ENCODE assay signal across 7 mouse cellular contexts in genomic region chr6:148211897-148212680, GRCm38 (mm10). TPM values are rescaled to one million over a fixed set of nuclear protein-coding genes. Genes with fewer than 3 reads are reported as not detected.
DNase-seq lines count a peak whose midpoint lies in the region; ATAC-seq lines count a peak whose summit lies in the region.

TSS of gene Ergic2 (minus strand) at chr6:148212374.

- H3K9me3 ChIP-seq in intestine, embryonic 15.5 days: no peaks in the 10 kb centered on the region
- no peaks in the 10 kb centered on the region for H3K9me3 ChIP-seq in midbrain, embryonic 10.5 days (replicated peaks)

- ATAC-seq in intestine, embryonic 15.5 days: peak; percentile 99

- peak within 1 kb of the TSS; percentile 89 for H3K9ac ChIP-seq in intestine, embryonic 15.5 days

- under 1% methylated on average over 61 of the region's 61 CpGs for WGBS in intestine, embryonic 15.5 days
- 1% methylated on average over 61 of the region's 61 CpGs for WGBS in midbrain, embryonic 10.5 days

- peak within 1 kb of the TSS; percentile 76 for H3K4me3 ChIP-seq in intestine, embryonic 15.5 days (replicated peaks)
- H3K4me3 ChIP-seq in midbrain, embryonic 10.5 days: peak within 1 kb of the TSS; percentile 86

- peak; percentile 98 for DNase-seq in adrenal gland, adult 2 months
- DNase-seq in embryo, embryonic 11.5 days (ENCODE audit: low read depth, low spot score): peak; percentile 100
- DNase-seq in gastrocnemius, postnatal 36 days: peak; percentile 92 to 96
- peak; percentile 99 to 100 for DNase-seq in left cerebral cortex, postnatal 25 days (ENCODE audit: low spot score in 2 of 2)
- DNase-seq in midbrain, embryonic 10.5 days (ENCODE audit: low spot score): peak; percentile 96
- DNase-seq in right cerebral cortex, postnatal 4 days: peak; percentile 87

- no peaks in the 10 kb centered on the region for H3K4me1 ChIP-seq in intestine, embryonic 15.5 days (replicated peaks)
- H3K4me1 ChIP-seq in midbrain, embryonic 10.5 days: peaks cover 19% of the 10 kb centered on the region

- intact Hi-C loops in gastrocnemius, postnatal 36 days (cut with DNase I): loop anchor here (10.0 kb wide), 1 partner anchor 613 kb away; no protein-coding TSS in a partner anchor
- intact Hi-C loops in left cerebral cortex, postnatal 25 days (cut with DNase I): loop anchor here (2.0 to 5.0 kb wide), 3 partner anchors 540 to 685 kb away; partner anchors contain the start of genes Caprin2 and Ipo8

- peak within 1 kb of the TSS; percentile 75 for H3K27ac ChIP-seq in intestine, embryonic 15.5 days
- peak within 1 kb of the TSS; percentile 95 for H3K27ac ChIP-seq in midbrain, embryonic 10.5 days (replicated peaks)

- no peaks in the 10 kb centered on the region for H3K36me3 ChIP-seq in intestine, embryonic 15.5 days
- H3K36me3 ChIP-seq in midbrain, embryonic 10.5 days: no peaks in the 10 kb centered on the region

- no peaks in the 10 kb centered on the region for H3K27me3 ChIP-seq in intestine, embryonic 15.5 days (replicated peaks)
- no peaks in the 10 kb centered on the region for H3K27me3 ChIP-seq in midbrain, embryonic 10.5 days (ENCODE audit: low read depth, poor library complexity, severe bottlenecking)

- H3K4me2 ChIP-seq in intestine, embryonic 15.5 days (replicated peaks): peak within 1 kb of the TSS; percentile 63

RNA-seq across cellular contexts. Expression of gene Ergic2, which starts in this region (rescaled TPM):
- total RNA-seq in adrenal gland, adult 2 months (2021): 10 to 100 TPM; 65.2 to 83.3 TPM
- 6.7 and 8.8 TPM in 2 replicates for polyA plus RNA-seq in adrenal gland, adult 2 months (2012; rRNA removed)
- 10 to 100 TPM; 60.7 to 68.4 TPM for total RNA-seq in gastrocnemius, postnatal 36 days (2021)
- polyA plus RNA-seq in intestine, embryonic 15.5 days (2015; fragmentation: Nextera tagmentation; extraction: Ambion mirVana): 184 and 215 TPM in 2 replicates
- 10 to 100 TPM; 63.4 to 63.6 TPM for total RNA-seq in left cerebral cortex, postnatal 25 days (2021)
- polyA plus RNA-seq in midbrain, embryonic 10.5 days (2016; fragmentation: Nextera tagmentation; extraction: Ambion mirVana): 187 and 203 TPM in 2 replicates

Comparison
In these comparisons a context has a peak if more than half of its experiments do, and no peak if none do; other contexts are left out.
1. Peak in every context shown above with its lines: DNase-seq, ATAC-seq, H3K4me3 ChIP-seq and H3K27ac ChIP-seq.
2. RNA of gene Ergic2 (polyA plus RNA-seq): 184 to 215 TPM in intestine, embryonic 15.5 days and 187 to 203 TPM in midbrain, embryonic 10.5 days; 6.7 to 8.8 TPM in adrenal gland, adult 2 months; every median in the first group is over 10 times any median in the second.